Mouse (Mus musculus) liver (tissue): ENCODE measurements around the gene Robo1.
A peak's percentile ranks its signal among the peaks of the same experiment; 100 is the strongest.
"Not testable (repeated sequence)": the region's sequence is repeated elsewhere in the genome, so short reads cannot be mapped to it uniquely, and the experiment has no call there.

Experiments used
- DNase-seq: peaks from one replicate; pipeline ENCODE4 v3.0.0-alpha.2; 2020; ENCODE audit warnings: mixed read lengths

Robo1 gene

GRCm38 (mm10) chr16:72458155-72458554 is 150.0 kb downstream of the Robo1 start:
- DNase-seq, result no peak

GRCm38 (mm10) chr16:72458576-72458975 is 150.5 kb downstream of the Robo1 start:
- no peak for DNase-seq

- DNase-seq, result no peak
Measured at GRCm38 (mm10) chr16:72465696-72466095, 157.6 kb downstream of the Robo1 start.

GRCm38 (mm10) chr16:72470037-72470673 is 162.0 kb downstream of the Robo1 start:
- DNase-seq, result no peak

GRCm38 (mm10) chr16:72510716-72511199 is 202.7 kb downstream of the Robo1 start:
- DNase-seq, result no peak

GRCm38 (mm10) chr16:72531337-72531736 is 223.2 kb downstream of the Robo1 start:
- no peak for DNase-seq

- no peak for DNase-seq
Measured at GRCm38 (mm10) chr16:72533900-72534571, 225.9 kb downstream of the Robo1 start.

- no peak for DNase-seq
Measured at GRCm38 (mm10) chr16:72538171-72538570, 230.1 kb downstream of the Robo1 start.

- DNase-seq, result no peak
Measured at GRCm38 (mm10) chr16:72543928-72544327, 235.8 kb downstream of the Robo1 start.

- DNase-seq, result no peak
Measured at GRCm38 (mm10) chr16:72544950-72545349, 236.8 kb downstream of the Robo1 start.

GRCm38 (mm10) chr16:72551672-72552243 is 243.7 kb downstream of the Robo1 start:
- DNase-seq, result no peak

GRCm38 (mm10) chr16:72553713-72554112 is 245.6 kb downstream of the Robo1 start:
- no peak for DNase-seq

GRCm38 (mm10) chr16:72562149-72562548 is 254.0 kb downstream of the Robo1 start:
- not testable (repeated sequence) for DNase-seq

GRCm38 (mm10) chr16:72563196-72563963 is 255.3 kb downstream of the Robo1 start:
- no peak for DNase-seq

GRCm38 (mm10) chr16:72575171-72575570 is 267.1 kb downstream of the Robo1 start:
- DNase-seq, result no peak

GRCm38 (mm10) chr16:72576956-72577355 is 268.9 kb downstream of the Robo1 start:
- no peak for DNase-seq

GRCm38 (mm10) chr16:72584454-72585159 is 276.5 kb downstream of the Robo1 start:
- no peak for DNase-seq

GRCm38 (mm10) chr16:72585160-72585813 is 277.2 kb downstream of the Robo1 start:
- no peak for DNase-seq

- no peak for DNase-seq
Measured at GRCm38 (mm10) chr16:72587376-72588072, 279.4 kb downstream of the Robo1 start.

GRCm38 (mm10) chr16:72603487-72604206 is 295.5 kb downstream of the Robo1 start:
- no peak for DNase-seq

- peak; percentile 62 for DNase-seq
Measured at GRCm38 (mm10) chr16:72605066-72605465, 297.0 kb downstream of the Robo1 start.
